Mouse (Mus musculus): ENCODE measurements around the gene Slc4a1. TPM values are rescaled to one million over a fixed set of nuclear protein-coding genes. Genes with fewer than 3 reads are reported as not detected.

Gene Slc4a1
- total RNA-seq, 1 experiment from 2014 or later = 14.8 TPM

- no peak for ATAC-seq (ENCODE audit: extremely low read depth, insufficient number of reproducible peaks, low FRiP score, poor library complexity, severe bottlenecking)
Measured at GRCm38 (mm10) chr11:102338561-102338960, 27.4 kb downstream of the Slc4a1 start.

GRCm38 (mm10) chr11:102337921-102338320, 28.1 kb downstream of the Slc4a1 start:
- no peak for ATAC-seq (ENCODE audit: extremely low read depth, insufficient number of reproducible peaks, low FRiP score, poor library complexity, severe bottlenecking)

GRCm38 (mm10) chr11:102336191-102336590, 29.8 kb downstream of the Slc4a1 start:
- ATAC-seq (ENCODE audit: extremely low read depth, insufficient number of reproducible peaks, low FRiP score, poor library complexity, severe bottlenecking) = no peak

GRCm38 (mm10) chr11:102334973-102335700, 30.9 kb downstream of the Slc4a1 start:
- no peak for ATAC-seq (ENCODE audit: extremely low read depth, insufficient number of reproducible peaks, low FRiP score, poor library complexity, severe bottlenecking)

- ATAC-seq (ENCODE audit: extremely low read depth, insufficient number of reproducible peaks, low FRiP score, poor library complexity, severe bottlenecking) = no peak
Measured at GRCm38 (mm10) chr11:102334010-102334409, 32.0 kb downstream of the Slc4a1 start.

GRCm38 (mm10) chr11:102333061-102333460, 32.9 kb downstream of the Slc4a1 start:
- no peak for ATAC-seq (ENCODE audit: extremely low read depth, insufficient number of reproducible peaks, low FRiP score, poor library complexity, severe bottlenecking)

GRCm38 (mm10) chr11:102331806-102332205, 34.2 kb downstream of the Slc4a1 start:
- no peak for ATAC-seq (ENCODE audit: extremely low read depth, insufficient number of reproducible peaks, low FRiP score, poor library complexity, severe bottlenecking)

- ATAC-seq (ENCODE audit: extremely low read depth, insufficient number of reproducible peaks, low FRiP score, poor library complexity, severe bottlenecking) = no peak
Measured at GRCm38 (mm10) chr11:102330039-102330438, 36.0 kb downstream of the Slc4a1 start.

GRCm38 (mm10) chr11:102329518-102329917, 36.5 kb downstream of the Slc4a1 start:
- ATAC-seq (ENCODE audit: extremely low read depth, insufficient number of reproducible peaks, low FRiP score, poor library complexity, severe bottlenecking) = no peak

GRCm38 (mm10) chr11:102327839-102328238, 38.2 kb downstream of the Slc4a1 start:
- no peak for ATAC-seq (ENCODE audit: extremely low read depth, insufficient number of reproducible peaks, low FRiP score, poor library complexity, severe bottlenecking)

GRCm38 (mm10) chr11:102327250-102327649, 38.8 kb downstream of the Slc4a1 start:
- no peak for ATAC-seq (ENCODE audit: extremely low read depth, insufficient number of reproducible peaks, low FRiP score, poor library complexity, severe bottlenecking)

GRCm38 (mm10) chr11:102323516-102323915, 42.5 kb downstream of the Slc4a1 start:
- no peak for ATAC-seq (ENCODE audit: extremely low read depth, insufficient number of reproducible peaks, low FRiP score, poor library complexity, severe bottlenecking)

- ATAC-seq (ENCODE audit: extremely low read depth, insufficient number of reproducible peaks, low FRiP score, poor library complexity, severe bottlenecking) = no peak
Measured at GRCm38 (mm10) chr11:102321931-102322330, 44.1 kb downstream of the Slc4a1 start.

GRCm38 (mm10) chr11:102320686-102321005, 45.4 kb downstream of the Slc4a1 start:
- ATAC-seq (ENCODE audit: extremely low read depth, insufficient number of reproducible peaks, low FRiP score, poor library complexity, severe bottlenecking) = no peak

GRCm38 (mm10) chr11:102319941-102320685, 45.9 kb downstream of the Slc4a1 start:
- no peak for ATAC-seq (ENCODE audit: extremely low read depth, insufficient number of reproducible peaks, low FRiP score, poor library complexity, severe bottlenecking)

- ATAC-seq (ENCODE audit: extremely low read depth, insufficient number of reproducible peaks, low FRiP score, poor library complexity, severe bottlenecking) = peak; percentile 42
Measured at GRCm38 (mm10) chr11:102319410-102319792, 46.6 kb downstream of the Slc4a1 start, which contains the start of gene Ubtf. TSS of gene Ubtf (minus strand) at chr11:102319742.

GRCm38 (mm10) chr11:102318576-102319409, 47.2 kb downstream of the Slc4a1 start:
- ATAC-seq (ENCODE audit: extremely low read depth, insufficient number of reproducible peaks, low FRiP score, poor library complexity, severe bottlenecking) = no peak

GRCm38 (mm10) chr11:102317901-102318575, 48.0 kb downstream of the Slc4a1 start:
- no peak for ATAC-seq (ENCODE audit: extremely low read depth, insufficient number of reproducible peaks, low FRiP score, poor library complexity, severe bottlenecking)

- peak; percentile 2 for ATAC-seq (ENCODE audit: extremely low read depth, insufficient number of reproducible peaks, low FRiP score, poor library complexity, severe bottlenecking)
Measured at GRCm38 (mm10) chr11:102317298-102317900, 48.6 kb downstream of the Slc4a1 start.
